Mouse (Mus musculus) G1E (cell line): ENCODE data around the gene Gm28036.

ENCODE experiments used
- CTCF ChIP-seq: IDR thresholded peaks from 2 replicates; pipeline ENCODE4 v1.5.1; 2012; ENCODE audit warnings: low read depth, low read length, inconsistent platforms, mixed read lengths
- GATA1 ChIP-seq: IDR thresholded peaks from 2 replicates; pipeline ENCODE4 v1.6.1; 2012; ENCODE audit warnings: borderline replicate concordance, low read length, inconsistent platforms, mixed read lengths
- TAL1 ChIP-seq: conservative IDR thresholded peaks from 2 replicates; pipeline ENCODE4 v1.6.1; 2012; ENCODE audit warnings: low read depth, low read length, inconsistent platforms, mixed read lengths

DNA sequence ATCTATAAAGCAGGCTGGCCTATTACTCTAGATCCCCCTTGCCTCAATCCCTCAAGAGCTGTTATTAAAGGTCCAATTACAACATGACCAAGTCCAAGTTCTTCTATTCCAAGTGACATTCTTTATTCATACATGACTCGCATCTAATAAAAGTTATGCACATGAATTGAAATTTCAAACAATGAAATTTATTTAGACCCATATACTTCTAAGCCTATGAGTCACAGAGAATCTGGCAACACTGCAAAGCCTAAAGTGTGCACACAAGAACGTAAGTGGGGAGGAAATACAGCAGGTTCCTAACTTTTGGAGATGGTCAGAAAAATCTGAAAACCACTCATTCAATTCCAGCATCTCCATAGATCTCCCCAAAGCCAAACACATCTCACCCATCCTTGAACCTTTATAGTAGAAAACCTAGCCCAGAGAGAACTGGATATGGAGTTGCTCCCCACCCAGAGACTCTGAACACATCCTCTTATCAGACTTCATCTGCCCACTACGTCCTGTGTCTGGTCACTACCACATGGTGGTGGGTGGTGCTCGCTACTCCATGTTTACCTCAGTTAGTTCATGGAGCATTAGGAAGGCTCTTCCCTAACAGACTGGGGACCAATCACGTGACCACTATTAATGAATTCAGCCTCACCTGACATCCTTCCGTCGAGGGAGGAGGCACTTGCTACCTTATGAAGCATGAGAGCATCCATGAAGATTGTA lies 39.3 kb downstream of the Gm28036 start:
- TF ChIP-seq CTCF (no peak), GATA1 (no peak), TAL1 (no peak)
